Mouse (Mus musculus) MEL (cell line): ENCODE measurements at regions not wholly inside any gene's neighbourhood (a gene's known extent, or its start where the extent isn't known, plus 50 kb on each side); places are given as distances from the start of the nearest gene placed in this dataset.

Source experiments
- CTCF ChIP-seq, 3 experiments: IDR thresholded peaks in 2 of 3; conservative IDR thresholded peaks in 1 of 3; 2 replicates each; pipeline ENCODE4 v1.5.1; 2011 to 2012; ENCODE audit warnings: low read length in 3 of 3, low read depth in 2 of 3, mild to moderate bottlenecking in 2 of 3, improper control_type of control experiment in 1 of 3, inconsistent platforms in 1 of 3, mixed read lengths in 1 of 3, moderate library complexity in 1 of 3; ENCODE audit not compliant: control insufficient read depth in 1 of 3, insufficient read depth in 1 of 3, poor library complexity in 1 of 3, severe bottlenecking in 1 of 3
- EP300 ChIP-seq, 2 experiments: IDR thresholded peaks; 2 replicates each; pipeline ENCODE4 v1.6.1; 2011; ENCODE audit warnings: improper control_type of control experiment in 2 of 2, low read length in 2 of 2, low read depth in 1 of 2, mild to moderate bottlenecking in 1 of 2
- GABPA ChIP-seq: IDR thresholded peaks from 2 replicates; pipeline ENCODE4 v1.6.1; 2012; ENCODE audit warnings: low read depth, mild to moderate bottlenecking, inconsistent platforms, low read length, improper control_type of control experiment, moderate library complexity
- JUND ChIP-seq: IDR thresholded peaks from 2 replicates; pipeline ENCODE4 v1.6.1; 2011; ENCODE audit warnings: low read depth, mild to moderate bottlenecking, improper control_type of control experiment, low read length
- MAX ChIP-seq: IDR thresholded peaks from 2 replicates; pipeline ENCODE4 v1.6.1; 2011; ENCODE audit warnings: low read length, improper control_type of control experiment
- POLR2A ChIP-seq, 2 experiments: IDR thresholded peaks; 2 replicates each; pipeline ENCODE4 v1.6.1; 2011 to 2012; ENCODE audit warnings: low read length in 2 of 2, mild to moderate bottlenecking in 2 of 2, control low read depth in 1 of 2, improper control_type of control experiment in 1 of 2, low read depth in 1 of 2, moderate library complexity in 1 of 2; ENCODE audit not compliant: control insufficient read depth in 1 of 2, insufficient read depth in 1 of 2, poor library complexity in 1 of 2
- RCOR1 ChIP-seq: IDR thresholded peaks from 2 replicates; pipeline ENCODE4 v1.6.1; 2012; ENCODE audit warnings: low read depth, mild to moderate bottlenecking, inconsistent platforms, low read length, improper control_type of control experiment
- SMC3 ChIP-seq: IDR thresholded peaks from 2 replicates; pipeline ENCODE4 v1.6.1; 2011; ENCODE audit warnings: low read depth, low read length, improper control_type of control experiment
- TBP ChIP-seq: IDR thresholded peaks from 2 replicates; pipeline ENCODE4 v1.8.0; 2011; ENCODE audit warnings: low read depth, low read length, improper control_type of control experiment
- TCF12 ChIP-seq: IDR thresholded peaks from 2 replicates; pipeline ENCODE4 v1.6.1; 2014; ENCODE audit warnings: low read depth, mild to moderate bottlenecking, inconsistent platforms, low read length, improper control_type of control experiment, moderate library complexity
- USF1 ChIP-seq: IDR thresholded peaks from 2 replicates; pipeline ENCODE4 v1.6.1; 2014; ENCODE audit warnings: low read depth, mild to moderate bottlenecking, inconsistent platforms, low read length, improper control_type of control experiment, moderate library complexity
- ZC3H11A ChIP-seq: IDR thresholded peaks from 2 replicates; pipeline ENCODE4 v1.6.1; 2012; ENCODE audit warnings: low read depth, mild to moderate bottlenecking, inconsistent platforms, low read length, improper control_type of control experiment
- ZNF384 ChIP-seq: IDR thresholded peaks from 2 replicates; pipeline ENCODE4 v1.6.1; 2012; ENCODE audit warnings: low read depth, mild to moderate bottlenecking, inconsistent platforms, low read length, improper control_type of control experiment

DNA sequence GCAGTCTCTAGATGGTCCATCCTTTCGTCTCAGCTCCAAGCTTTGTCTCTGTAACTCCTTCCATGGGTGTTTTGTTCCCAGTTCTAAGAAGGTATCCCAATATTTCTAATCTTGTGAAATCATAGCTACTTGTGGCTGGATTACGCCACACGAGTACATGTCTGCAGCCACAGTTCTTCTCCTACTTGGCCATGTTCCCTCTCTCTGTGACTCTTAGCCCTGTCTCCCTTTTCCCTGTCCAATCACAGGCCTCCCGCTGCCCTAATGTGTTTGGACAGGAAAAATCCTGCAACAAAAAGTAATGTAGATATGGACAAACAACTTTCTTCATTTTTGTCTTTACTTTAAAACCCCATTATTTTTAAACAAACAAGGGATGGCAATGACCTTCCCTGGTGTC lies 104.7 kb downstream of the Zfp330 start:
- TF ChIP-seq EP300 (IDR thresholded peaks at IDR 0.05; ENCODE audit: low read depth in 1 of 2, low read length in 2 of 2) (no peak), ZNF384 (no peak), SMC3 (no peak), POLR2A (IDR thresholded peaks at IDR 0.05; ENCODE audit: control insufficient read depth in 1 of 2, insufficient read depth in 1 of 2, low read depth in 1 of 2, low read length in 2 of 2, poor library complexity in 1 of 2) (no peak), RCOR1 (no peak), USF1 (no peak), CTCF (IDR thresholded peaks at IDR 0.05 in 2 of 3, conservative IDR thresholded peaks at IDR 0.05 in 1 of 3; ENCODE audit: control insufficient read depth in 1 of 3, insufficient read depth in 1 of 3, low read depth in 2 of 3, low read length in 3 of 3, poor library complexity in 1 of 3, severe bottlenecking in 1 of 3) (no peak), ZC3H11A (no peak), TBP (no peak), JUND (no peak), MAX (no peak), GABPA (no peak), TCF12 (no peak)
